Mouse (Mus musculus) spleen, adult 2 months (tissue): ENCODE measurements around the gene Psmc2.

ENCODE experiments used
- CTCF ChIP-seq: fragments of 200-500 bp; IDR thresholded peaks from 2 replicates; pipeline ENCODE4 v1.5.1; 2011; ENCODE audit warnings: mild to moderate bottlenecking, inconsistent platforms; ENCODE audit not compliant: insufficient read depth, insufficient read length, insufficient replicate concordance; ENCODE audit errors: extremely low read depth
- POLR2A ChIP-seq: fragments of 200-500 bp; IDR thresholded peaks from 2 replicates; pipeline ENCODE4 v1.6.1; 2011; ENCODE audit warnings: low read depth, low read length, inconsistent platforms

- TF ChIP-seq CTCF (no peak), POLR2A (no peak)
Measured at GRCm38 (mm10) chr5:21789061-21789460, 4.0 kb downstream of the Psmc2 start.
